Comparison of ENCODE assay signal across 8 mouse cellular contexts in genomic region chr7:19629361-19629734, GRCm38 (mm10). TPM values are rescaled to one million over a fixed set of nuclear protein-coding genes. Genes with fewer than 3 reads are reported as not detected.
A peak's percentile ranks its signal among the peaks of the same experiment; 100 is the strongest.
DNase-seq lines count a peak whose midpoint lies in the region; ATAC-seq and TF ChIP-seq lines count a peak whose summit lies in the region.

Gene Relb, minus strand, starts transcription at chr7:19629438.

- H3K27me3 ChIP-seq in hindbrain, embryonic 12.5 days, result 0 out of 2 replicates have a peak, but pooled peaks cover 2% of the 10 kb centered on the region
- no peaks in the 10 kb centered on the region for H3K27me3 ChIP-seq in lung, postnatal 0 days (replicated peaks; ENCODE audit: insufficient read depth, low read length)

- peak within 1 kb of the TSS; percentile 93 for H3K4me2 ChIP-seq in hindbrain, embryonic 12.5 days (replicated peaks)
- peak within 1 kb of the TSS; percentile 93 for H3K4me2 ChIP-seq in lung, postnatal 0 days (replicated peaks; ENCODE audit: low read depth, low read length)

- H3K27ac ChIP-seq in hindbrain, embryonic 12.5 days, result peak within 1 kb of the TSS; percentile 84
- peak within 1 kb of the TSS; percentile 93 for H3K27ac ChIP-seq in lung, postnatal 0 days (ENCODE audit: low read length)

- H3K4me1 ChIP-seq in hindbrain, embryonic 12.5 days, result peaks cover 4% of the 10 kb centered on the region; the same call in 1 of the 2 replicates
- H3K4me1 ChIP-seq in lung, postnatal 0 days (ENCODE audit: insufficient read depth, low read depth, low read length), result no peaks in the 10 kb centered on the region; the same call in 1 of the 2 replicates

- H3K4me3 ChIP-seq in hindbrain, embryonic 12.5 days, result peak within 1 kb of the TSS; percentile 80
- peak within 1 kb of the TSS; percentile 58 for H3K4me3 ChIP-seq in lung, postnatal 0 days (ENCODE audit: low read depth, low read length)

- peak within 1 kb of the TSS; percentile 59 for H3K9ac ChIP-seq in hindbrain, embryonic 12.5 days
- peak within 1 kb of the TSS; percentile 43 for H3K9ac ChIP-seq in lung, postnatal 0 days (replicated peaks; ENCODE audit: low read depth)

- H3K9me3 ChIP-seq in hindbrain, embryonic 12.5 days (replicated peaks), result no peaks in the 10 kb centered on the region
- H3K9me3 ChIP-seq in lung, postnatal 0 days (ENCODE audit: low read length), result no peaks in the 10 kb centered on the region

- H3K36me3 ChIP-seq in hindbrain, embryonic 12.5 days, result peaks cover 24% of the 10 kb centered on the region
- H3K36me3 ChIP-seq in lung, postnatal 0 days (ENCODE audit: insufficient read depth, low read length), result peaks cover 17% of the 10 kb centered on the region; the same call in 1 of the 2 replicates

- TF ChIP-seq EP300 in lung, postnatal 0 days (IDR thresholded peaks at IDR 0.05), result no peak

- no peak for TF ChIP-seq CTCF in lung, postnatal 0 days (IDR thresholded peaks at IDR 0.05)

- peak; percentile 80 for ATAC-seq in hindbrain, embryonic 12.5 days (ENCODE audit: low FRiP score)
- peak; percentile 64 for ATAC-seq in lung, postnatal 0 days

- DNase-seq in NIH3T3 (ENCODE audit: low read depth), result peak; percentile 97
- DNase-seq in cerebellum, adult 9-11 months, result peak; percentile 86
- DNase-seq in frontal cortex, postnatal 10 days (ENCODE audit: low spot score in 2 of 2), result peak; percentile 85 to 92
- DNase-seq in layer of hippocampus, postnatal 10 days (ENCODE audit: low spot score in 2 of 2), result peak; percentile 93 to 94
- peak; percentile 91 for DNase-seq in lung, postnatal 0 days (ENCODE audit: low spot score)
- peak; percentile 83 for DNase-seq in ovary, postnatal 10 days (ENCODE audit: low spot score)
- peak; percentile 77 for DNase-seq in thymus, postnatal 0 days (ENCODE audit: low spot score)

- WGBS in hindbrain, embryonic 12.5 days, result 1% methylated on average over 41 of the region's 41 CpGs
- WGBS in lung, postnatal 0 days, result under 1% methylated on average over 21 of the region's 41 CpGs

RNA-seq across cellular contexts. Expression of gene Relb, which starts in this region (rescaled TPM):
- polyA plus RNA-seq in hindbrain, embryonic 12.5 days (2016; fragmentation: Nextera tagmentation; extraction: Ambion mirVana), result 5.9 and 6.5 TPM in 2 replicates
- total RNA-seq in layer of hippocampus, postnatal 10 days (2021), result 10 to 100 TPM in 1 of 2 experiments, 1 to 10 TPM in 1; 9.2 to 10.8 TPM
- polyA plus RNA-seq in lung, postnatal 0 days (2015; fragmentation: Nextera tagmentation; extraction: Ambion mirVana), result 15.6 and 29.8 TPM in 2 replicates
- 37.2 and 38.0 TPM in 2 replicates for polyA plus RNA-seq in thymus, postnatal 0 days (2015; fragmentation: Nextera tagmentation; extraction: Ambion mirVana)

Comparison
In these comparisons a context has a peak if more than half of its experiments do, and no peak if none do; other contexts are left out.
1. Peak in every context shown above with its lines: DNase-seq, ATAC-seq, H3K4me3 ChIP-seq and H3K27ac ChIP-seq.